Mouse (Mus musculus) megakaryocyte-erythroid progenitor cell, adult 5 weeks (primary cell): Measurements from ENCODE around the gene 4930550L24Rik. TPM values are rescaled to one million over a fixed set of nuclear protein-coding genes. Genes with fewer than 3 reads are reported as not detected.

ENCODE experiments used
- polyA plus RNA-seq: library from polyadenylated mRNA; stranded (reverse); fragments of >175 nt; gene quantifications from 2 replicates; pipeline ENCODE4 v1.2.3, GENCODE M21; 2012

Gene 4930550L24Rik
- polyA plus RNA-seq, result not detected in 2 replicates

DNA sequence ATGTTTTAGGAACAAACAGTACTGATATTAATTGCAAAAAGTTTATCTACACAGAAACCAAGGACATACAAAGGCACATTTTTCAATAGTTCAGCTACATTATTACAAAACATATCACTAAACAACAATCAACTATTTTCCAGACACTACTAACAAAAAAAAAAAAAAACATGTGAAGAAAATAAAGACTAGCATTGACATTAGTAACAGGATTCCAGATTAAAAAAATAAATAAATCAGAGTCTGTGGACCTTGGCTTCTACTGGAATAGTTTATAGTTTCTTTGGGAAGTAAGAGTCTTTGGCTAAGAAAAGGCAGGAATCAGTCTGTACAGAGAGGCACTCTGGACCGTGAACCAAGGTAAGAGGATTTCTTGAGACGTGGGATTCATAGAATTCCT lies at the start of gene 4930550L24Rik:
TSS of gene 4930550L24Rik (plus strand) at position 301 of the 400 bp plus-strand sequence.

